Mouse (Mus musculus) left cerebral cortex, postnatal 36 days (tissue): ENCODE measurements around the gene Acsl1. TPM values are rescaled to one million over a fixed set of nuclear protein-coding genes. Genes with fewer than 3 reads are reported as not detected.

Experiments used
- DNase-seq, 2 experiments: peaks; one replicate each; pipeline ENCODE4 v3.0.0; 2021 to 2022; ENCODE audit warnings: low spot score in 2 of 2, mixed read lengths in 1 of 2
- intact Hi-C: fragments of 180-260 bp; cut with DNase I; formaldehyde crosslinking; loops from one replicate; pipeline ENCODE4 v1.15.1; 2025
- total RNA-seq, 2 experiments: library from RNA; stranded (reverse); gene quantifications; 2 replicates each; pipeline ENCODE4 v1.2.3; 2021

Gene Acsl1
- total RNA-seq, 2 experiments from 2014 or later = 42.6 to 52.0 TPM

DNA sequence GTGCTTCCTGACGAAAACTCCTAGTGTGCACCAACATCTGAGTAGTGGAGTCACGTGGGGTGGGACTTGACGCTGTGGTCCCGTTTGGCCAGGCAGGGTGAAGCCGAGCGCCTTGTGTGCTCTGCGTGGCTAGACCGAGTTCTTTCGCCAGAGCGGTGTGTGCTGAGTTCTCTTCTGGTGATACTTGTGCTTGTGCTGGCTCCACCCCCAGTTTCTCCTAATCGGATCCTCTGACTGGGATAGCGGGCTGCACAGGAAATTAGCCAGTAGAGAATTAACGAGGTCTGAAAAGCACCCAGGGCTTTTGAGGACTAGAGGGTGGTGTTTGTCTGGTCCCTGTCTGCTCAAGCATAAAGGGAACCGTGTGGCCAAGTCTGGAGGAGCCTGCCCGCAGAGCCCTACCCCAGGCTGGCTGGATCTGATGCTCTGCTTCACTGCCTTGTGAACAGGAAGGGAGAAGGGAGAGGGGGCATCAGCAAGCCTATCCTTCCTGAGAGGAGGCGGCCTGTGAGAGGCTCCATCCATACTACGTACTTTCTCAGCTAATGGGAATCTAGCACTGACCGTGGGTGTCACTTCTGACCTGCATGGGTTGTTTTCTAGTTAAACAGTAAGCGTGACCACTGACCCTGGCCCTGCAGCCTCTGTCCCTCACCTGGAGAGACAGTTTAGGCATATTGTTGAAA is 28.7 kb downstream of the Acsl1 start:
- intact Hi-C loops = no loop called here
- no peak for DNase-seq

DNA sequence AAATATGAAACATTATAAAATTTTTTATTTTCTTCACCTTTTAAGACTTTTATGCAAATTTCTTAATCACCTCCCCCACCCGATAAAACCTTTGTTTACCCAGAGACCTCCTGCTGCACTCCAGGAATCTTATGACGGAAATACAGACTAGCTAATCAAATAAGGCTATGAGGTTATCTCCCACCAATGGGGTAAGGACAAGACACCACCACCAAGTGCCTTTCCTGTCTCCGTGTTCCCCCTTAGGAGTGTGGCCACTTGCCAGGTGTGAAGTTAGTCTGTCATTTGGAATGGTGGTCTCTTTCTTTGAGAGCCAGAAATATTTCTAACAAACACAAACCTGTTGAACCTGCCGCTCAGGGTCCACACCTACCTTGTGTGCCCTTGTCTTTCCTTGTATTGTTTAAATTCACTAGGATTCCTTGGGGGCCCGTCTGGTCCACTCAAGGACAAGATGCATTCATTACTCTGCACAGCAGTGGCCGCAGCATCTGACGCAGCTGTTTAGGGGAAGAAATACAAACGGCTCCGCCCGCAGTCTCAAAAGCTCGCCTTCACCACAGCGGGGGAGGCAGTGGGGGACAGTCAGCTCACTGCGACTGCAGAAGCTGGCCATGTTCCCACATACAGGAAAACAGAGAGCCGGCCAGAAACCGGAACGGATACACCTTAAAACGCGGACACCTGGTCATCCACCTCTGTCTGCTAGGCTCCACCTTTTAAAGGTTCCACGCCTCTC is 31.7 kb downstream of the Acsl1 start:
- no peak for DNase-seq

DNA sequence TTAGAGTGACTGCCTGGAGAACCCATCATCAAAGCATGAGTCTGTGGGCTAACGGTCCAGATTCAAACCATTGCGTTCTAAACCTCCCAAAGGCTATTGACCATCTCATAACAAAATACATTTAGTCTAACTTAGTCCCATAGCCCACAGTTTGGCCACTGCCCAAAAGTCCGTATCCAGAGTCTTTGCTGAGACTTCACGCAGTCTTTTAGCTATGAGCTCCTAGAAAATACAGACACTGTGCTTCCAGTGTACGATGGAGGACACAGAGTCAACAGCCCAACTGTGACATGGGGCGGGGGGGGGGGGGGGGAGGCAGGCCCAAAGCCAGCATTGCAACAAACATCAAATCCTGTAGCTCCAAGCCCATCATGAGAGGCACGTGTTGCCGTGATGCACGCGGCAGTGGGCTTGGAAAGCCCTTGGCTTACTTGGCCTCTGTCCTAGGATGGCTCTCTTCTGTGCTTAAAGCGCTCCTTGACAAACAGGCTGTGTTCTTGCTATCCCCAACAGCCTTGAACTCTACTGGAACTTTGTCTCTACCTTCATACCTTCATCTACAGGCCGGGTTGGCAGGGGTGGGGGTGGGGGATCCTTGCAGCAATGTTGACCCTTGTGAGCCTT is 32.3 kb downstream of the Acsl1 start:
- no peak for DNase-seq
- intact Hi-C loops = no loop called here

More for the DNA sequence above, 31.7 kb downstream of the Acsl1 start:
- intact Hi-C loops = no loop called here

DNA sequence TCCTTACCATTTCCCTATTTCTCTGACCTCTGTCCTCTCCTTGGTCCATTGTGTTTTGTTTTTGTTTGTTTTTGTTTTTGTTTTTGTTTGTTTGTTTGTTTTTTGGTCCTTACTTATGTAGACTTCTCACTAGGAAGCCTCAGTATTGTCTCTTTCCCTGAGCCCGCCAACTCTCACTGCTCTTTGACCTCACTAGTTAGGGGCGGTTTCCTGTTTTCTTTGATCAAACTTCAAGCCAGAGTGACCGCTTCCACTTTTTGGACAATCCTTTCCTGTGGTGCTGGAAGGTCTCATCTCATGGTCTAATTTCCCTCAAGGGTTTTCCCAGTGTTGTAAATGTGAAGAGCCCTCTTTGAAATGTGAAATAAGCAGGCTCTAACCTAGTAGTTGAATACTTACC is 33.4 kb downstream of the Acsl1 start:
- DNase-seq = no peak
- intact Hi-C loops = no loop called here

DNA sequence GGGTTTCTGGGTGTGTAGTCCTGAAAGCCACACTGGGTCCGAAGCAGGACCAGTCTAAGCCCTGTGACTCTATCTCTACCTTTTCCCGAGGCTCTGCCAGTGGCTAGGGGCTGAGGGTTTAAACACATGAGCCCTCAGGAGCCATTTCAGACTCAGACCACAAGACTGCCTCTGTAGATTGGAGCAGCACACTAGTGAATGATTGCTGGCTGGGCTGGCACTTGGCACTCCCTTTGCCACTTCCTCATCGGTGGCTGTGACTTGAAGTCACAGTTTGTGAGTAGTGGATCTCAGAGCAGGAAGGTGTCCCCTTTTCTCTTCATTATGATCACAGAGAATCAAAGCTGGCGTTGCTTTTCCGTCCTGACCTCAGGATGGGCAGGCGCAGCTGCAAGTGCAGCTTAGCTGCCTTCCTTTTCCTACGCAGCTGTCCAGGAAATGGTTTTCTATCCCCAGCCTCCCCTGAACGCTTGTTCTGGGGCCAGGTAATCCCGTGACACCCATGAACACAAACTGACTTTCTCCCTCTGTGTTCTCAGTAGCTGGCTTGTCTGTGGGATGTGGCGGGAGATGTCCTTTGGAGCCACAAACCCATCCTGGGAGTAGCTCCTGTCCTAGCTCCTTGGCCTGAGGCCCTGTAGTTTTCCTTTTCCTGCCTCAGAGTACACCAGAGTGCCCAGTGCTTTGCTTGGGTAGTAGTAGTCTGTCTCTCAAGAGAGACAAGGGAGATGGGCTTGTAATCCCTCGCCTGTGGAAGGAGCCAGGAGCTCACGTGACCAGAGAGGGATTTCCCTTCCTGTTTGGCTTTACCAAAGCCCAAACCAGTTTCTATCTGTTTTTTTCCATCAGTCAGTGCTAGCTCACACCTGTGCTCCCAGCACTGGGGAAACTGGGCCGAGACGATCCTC is 37.9 kb downstream of the Acsl1 start:
- no peak for DNase-seq
- intact Hi-C loops = no loop called here

DNA sequence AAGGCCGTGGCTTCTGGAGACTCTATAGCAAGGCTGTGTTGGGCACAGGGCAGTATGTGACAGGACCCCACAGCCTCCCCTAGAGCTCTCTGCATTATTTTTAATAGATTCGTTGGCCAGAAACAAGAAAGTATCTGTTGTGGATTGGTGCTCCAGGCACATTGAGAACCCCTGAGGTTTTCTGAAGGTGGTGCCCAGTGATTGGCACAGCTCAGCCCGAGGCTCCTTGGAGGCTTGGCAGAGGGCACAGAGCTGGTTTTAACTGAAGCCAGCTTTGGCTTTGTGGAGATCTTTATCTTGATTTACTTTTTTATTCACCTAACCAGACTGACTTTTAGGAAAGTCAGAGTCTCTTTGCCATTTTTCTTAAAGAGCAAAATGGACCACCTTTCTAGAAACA is 38.6 kb downstream of the Acsl1 start:
- no peak for DNase-seq
- intact Hi-C loops = no loop called here

DNA sequence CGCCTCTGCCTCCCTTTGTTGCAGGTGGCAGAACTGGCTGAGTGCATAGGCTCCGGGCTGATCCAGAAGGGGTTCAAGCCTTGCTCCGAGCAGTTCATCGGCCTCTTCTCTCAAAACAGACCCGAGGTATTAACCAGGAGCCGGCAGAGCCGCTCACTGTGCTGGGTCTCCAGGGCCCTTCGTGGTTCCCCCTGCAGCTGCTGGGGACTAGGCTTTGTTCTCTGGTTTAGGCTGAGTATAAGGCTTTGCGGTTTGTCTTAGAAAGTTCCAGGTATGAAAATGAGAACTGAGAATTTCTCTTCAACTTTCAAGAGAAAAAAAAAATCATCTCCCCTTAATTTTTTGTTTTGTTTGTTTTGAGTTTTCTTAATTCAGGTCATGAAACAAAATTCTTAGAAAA is 40.5 kb downstream of the Acsl1 start:
- no peak for DNase-seq
- intact Hi-C loops = no loop called here

DNA sequence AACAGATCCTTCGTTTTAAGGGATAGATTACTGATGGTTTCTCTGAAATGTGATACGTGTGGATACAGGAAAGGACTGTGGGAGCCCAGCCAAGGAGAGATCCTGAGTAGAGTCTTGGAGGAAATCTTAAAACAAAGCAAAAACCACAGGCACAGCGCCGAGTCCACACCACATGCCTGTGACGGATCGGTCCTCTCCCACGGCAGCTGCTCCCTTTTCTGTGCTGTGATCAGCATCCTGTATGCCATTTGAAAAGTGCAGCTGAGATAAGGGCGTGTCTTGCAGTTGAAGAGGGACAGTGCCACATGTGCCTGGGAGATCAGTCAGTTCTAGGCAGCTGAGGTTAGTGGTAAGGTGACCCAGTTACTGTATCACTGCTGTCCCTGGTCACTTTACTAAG is 41.7 kb downstream of the Acsl1 start:
- no peak for DNase-seq
- intact Hi-C loops = no loop called here

DNA sequence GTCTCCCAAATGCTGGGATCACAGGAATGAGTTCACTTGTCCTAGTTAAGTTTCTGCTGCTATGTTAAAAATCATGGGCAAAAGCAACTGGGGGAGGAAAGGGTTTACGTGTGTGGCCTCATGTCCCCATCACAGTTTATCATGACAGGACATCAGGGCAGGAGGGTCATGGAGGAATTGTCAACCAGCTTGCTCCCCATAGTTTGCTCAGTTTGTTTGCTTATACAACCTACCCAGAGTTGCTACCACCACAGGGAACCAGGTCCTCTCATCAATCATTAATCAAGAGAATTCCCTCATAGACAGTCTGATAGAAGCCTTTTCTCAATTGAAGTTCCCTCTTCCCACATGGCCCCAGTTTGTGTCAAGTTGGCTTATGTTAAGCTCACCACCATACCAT is 43.2 kb downstream of the Acsl1 start:
- intact Hi-C loops = no loop called here
- DNase-seq = no peak

DNA sequence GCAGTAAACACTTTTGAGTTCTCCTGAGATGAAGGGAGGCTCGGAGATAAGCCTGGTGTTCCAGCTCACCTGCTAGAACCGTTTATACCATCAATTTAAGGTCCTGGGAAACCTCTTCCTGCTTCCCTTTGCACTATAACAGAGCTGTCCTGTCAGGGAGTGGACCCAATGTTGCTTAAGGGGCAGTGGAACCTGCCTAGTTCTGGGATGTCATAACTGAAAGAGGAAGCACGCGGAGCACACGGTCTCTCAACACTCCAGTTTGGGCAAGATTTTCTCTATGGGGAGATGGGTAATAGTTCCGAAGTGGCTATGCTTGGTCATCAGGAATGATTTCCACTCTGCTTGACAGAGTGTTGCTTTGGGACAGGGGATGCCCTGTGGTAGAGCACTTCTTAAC is 49.8 kb downstream of the Acsl1 start:
- intact Hi-C loops = no loop called here
- no peak for DNase-seq

DNA sequence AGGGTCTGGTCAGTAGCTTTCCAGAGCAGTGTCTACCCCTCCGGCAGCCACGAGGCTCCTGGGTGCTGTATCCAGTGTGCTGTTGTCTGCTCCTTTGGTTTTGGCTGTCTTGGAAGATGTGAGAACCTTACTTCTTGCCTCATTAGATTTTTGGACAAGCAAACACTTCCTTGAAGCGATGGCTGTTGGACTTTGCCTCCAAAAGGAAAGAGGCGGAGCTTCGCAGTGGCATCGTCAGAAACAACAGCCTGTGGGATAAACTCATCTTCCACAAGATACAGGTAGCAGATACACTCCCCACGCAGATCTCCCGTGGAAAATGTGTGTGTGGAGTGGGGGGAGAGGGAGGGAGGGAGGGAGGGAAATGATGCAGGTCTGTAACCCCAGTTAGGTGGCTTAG is 55.3 kb downstream of the Acsl1 start:
- DNase-seq = no peak
- intact Hi-C loops = no loop called here

DNA sequence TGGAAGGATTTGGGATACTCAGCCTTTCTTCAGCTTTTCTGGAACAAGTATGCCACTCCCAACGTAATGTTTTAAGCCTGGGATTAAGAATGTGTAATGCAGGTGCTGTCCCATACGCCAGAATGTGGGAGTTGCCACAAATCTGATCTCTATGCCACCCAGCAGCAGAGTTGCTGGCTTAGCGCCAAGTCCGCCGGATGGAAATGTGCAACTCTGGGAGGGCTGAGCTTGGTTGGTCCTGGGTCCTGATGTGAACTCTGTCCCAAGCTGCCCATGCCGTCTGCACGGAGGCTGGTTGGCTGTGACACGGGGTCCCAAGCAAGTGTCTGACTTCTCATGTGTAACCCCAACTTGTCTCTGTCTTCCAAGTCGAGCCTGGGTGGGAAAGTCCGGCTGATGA is 56.0 kb downstream of the Acsl1 start:
- no peak for DNase-seq
- intact Hi-C loops = no loop called here

DNA sequence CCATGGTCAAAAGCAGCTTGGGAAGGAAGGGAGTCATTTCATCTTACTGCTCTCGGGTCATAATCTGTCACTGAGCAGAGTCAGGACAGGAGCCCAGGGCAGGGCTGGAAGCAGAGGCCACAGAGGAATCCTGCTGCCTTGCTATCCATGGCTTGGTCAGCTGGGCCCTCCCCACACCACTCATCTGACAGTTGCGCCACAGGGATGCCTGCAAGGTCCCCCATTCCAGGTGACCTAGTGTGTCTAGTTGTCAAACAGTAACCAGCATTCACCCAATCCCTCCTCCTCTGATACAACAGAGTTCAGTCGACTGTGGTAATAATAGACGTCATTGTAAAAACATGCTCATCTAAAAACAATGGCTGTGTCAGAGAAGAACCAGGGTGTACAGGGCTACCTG is 58.7 kb downstream of the Acsl1 start:
- intact Hi-C loops = no loop called here
- DNase-seq = no peak

DNA sequence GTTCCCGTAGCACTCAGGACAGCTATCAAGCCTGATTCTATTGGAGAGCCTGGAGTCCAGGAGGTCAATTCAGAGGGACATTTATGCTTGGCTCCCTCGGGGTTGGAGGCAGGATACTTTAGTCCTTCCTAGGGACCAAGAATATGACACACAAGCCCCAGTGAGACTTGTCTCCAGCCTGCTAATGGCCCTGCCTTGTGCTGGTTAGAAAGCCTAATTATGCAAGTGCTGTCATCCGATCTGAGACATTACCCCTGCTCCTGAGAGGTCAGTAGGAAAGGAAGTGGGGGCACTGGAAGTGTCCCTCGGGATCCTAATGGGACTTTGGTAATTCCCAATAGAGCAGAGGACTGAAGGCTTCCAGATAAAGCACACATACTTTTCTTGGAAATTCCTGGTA is 59.7 kb downstream of the Acsl1 start:
- DNase-seq = no peak
- intact Hi-C loops = no loop called here

DNA sequence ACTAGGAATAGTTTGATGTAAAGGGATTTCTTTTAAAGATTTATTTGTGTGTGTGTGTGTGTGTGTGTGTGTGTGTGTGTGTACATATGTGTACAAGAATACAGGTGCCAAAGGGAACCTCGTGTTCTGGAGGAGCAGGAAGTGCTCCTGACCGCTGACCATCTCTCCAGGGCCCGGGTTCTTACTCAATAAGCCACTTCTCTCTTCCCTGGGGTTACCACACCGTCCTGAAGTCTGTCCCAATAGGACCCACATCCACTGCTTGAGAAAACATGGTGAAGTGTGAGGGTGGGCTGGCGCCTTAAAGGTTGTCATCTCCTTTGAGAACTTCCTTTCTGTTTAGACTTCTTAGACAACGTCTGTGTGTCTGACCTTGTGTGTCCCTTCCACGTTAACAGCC is 63.1 kb downstream of the Acsl1 start:
- intact Hi-C loops = no loop called here
- no peak for DNase-seq

DNA sequence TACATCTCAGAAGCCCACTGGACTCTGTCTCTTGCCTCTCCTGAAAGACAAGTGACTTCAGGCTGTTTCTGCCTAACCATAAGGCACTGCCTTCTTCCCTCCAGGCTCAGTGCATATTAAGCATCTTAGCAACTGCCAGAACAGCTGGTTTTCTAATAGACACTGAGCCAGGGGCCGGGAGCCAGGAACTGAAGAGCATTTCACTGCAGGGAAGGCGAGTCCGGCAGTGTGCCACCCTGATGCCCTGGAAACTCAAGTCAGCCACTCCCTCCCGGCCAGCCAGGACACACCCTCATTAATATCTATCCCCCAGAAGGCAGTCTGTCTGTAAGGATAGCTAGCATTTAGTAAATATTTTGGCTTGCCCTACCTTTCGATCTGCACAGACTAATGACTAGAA is 68.9 kb downstream of the Acsl1 start:
- intact Hi-C loops = no loop called here
- DNase-seq = no peak

DNA sequence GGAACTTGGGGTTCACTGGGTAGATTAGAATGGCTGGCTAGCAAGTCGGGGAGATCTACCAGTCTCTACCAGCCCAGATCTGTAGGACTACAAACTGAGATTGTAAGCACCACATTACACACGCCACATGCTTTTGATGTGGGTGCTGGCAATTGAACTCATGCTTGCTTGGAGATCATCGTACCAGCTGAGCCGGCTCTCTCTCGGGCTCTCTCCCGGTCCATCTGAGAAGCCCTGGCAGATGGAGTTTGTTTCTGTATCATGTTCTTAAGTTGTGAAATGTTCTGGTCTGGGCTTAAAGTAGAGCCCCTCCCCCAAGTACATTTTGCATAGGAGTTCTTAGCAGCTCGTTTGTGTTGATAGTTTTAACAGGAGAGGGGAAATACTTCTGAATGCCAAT is 72.4 kb downstream of the Acsl1 start:
- no peak for DNase-seq
- intact Hi-C loops = no loop called here

DNA sequence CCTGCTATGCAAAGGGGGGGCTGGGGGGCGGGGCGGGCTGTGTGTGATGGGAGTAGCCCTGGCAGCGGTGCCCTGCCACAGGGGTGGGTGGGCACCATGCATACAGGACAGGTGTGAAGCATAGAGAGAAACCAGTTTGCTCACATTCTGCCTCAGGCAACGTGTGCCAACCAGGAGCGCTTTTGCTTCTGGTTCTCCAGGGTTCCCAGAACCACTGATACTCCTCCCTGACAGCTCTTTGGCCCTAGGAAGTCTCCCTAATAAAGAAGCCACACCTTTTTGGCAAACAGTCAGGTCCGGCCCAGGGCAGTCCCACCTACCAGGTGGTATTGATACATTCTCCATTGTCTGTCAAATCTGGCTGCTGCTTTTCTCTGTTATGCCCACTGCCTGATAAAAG is 72.8 kb downstream of the Acsl1 start:
- DNase-seq = no peak
- intact Hi-C loops = no loop called here

DNA sequence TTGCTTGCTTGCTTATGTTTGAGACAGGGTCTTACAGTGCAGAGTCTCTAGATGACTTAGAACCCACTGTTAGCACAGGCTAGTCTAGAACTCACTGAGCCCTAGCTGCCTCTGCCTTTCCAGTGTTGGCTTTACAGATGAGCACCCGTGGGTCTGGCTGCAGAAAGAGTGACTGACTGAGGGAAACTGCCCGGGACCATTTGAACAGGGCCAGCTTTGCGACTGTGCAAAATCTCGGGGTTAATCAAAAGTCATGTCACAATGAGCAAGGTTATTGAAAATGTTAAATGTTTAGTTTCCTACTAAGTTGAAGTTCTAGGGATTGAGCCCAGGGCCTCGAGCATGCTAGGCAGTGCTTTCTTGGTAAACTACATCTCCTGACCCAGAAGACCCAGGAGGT is 75.0 kb downstream of the Acsl1 start:
- intact Hi-C loops = loop anchor here (5.0 kb wide), 2 partner anchors 149 to 304 kb away; no protein-coding TSS in a partner anchor
- DNase-seq = no peak
